13 mouse cellular contexts compared by ENCODE assay signal in genomic region chr8:98797445-98797844, GRCm38 (mm10).
DNase-seq lines count a peak whose midpoint lies in the region; ATAC-seq lines count a peak whose summit lies in the region.
"Had no signal": no experiment of that assay in that cellular context is flagged by ENCODE, and none has a peak within 500 bp of the region (broad histone marks: within the 10 kb centered on the region; RNA-seq: fewer than 3 reads in every experiment).

No protein-coding gene starts in this region.

- peak; percentile 2 for DNase-seq in embryonic facial prominence, embryonic 14.5 days (ENCODE audit: low spot score)
- DNase-seq in embryonic facial prominence, embryonic 10.5 days (ENCODE audit: low spot score) = no peak
- peak; percentile 46 to 58 for DNase-seq in right cerebral cortex, postnatal 10 days (ENCODE audit: low spot score in 2 of 2)
- no peak for DNase-seq in right cerebral cortex, adult 2 months (ENCODE audit: low spot score in 2 of 2)
- DNase-seq in layer of hippocampus, postnatal 10 days (ENCODE audit: low spot score in 2 of 2) = peak; percentile 60 to 66
- no peak for DNase-seq in adrenal gland, postnatal 36 days
- no peak for DNase-seq in ovary, postnatal 14 days (ENCODE audit: low spot score)
- no peak for DNase-seq in adipocyte (ENCODE audit: low spot score)
- DNase-seq: gastrocnemius, postnatal 25 days; kidney, postnatal 4 days had no signal

- no peak overlapping the region for H3K4me2 ChIP-seq in embryonic facial prominence, embryonic 14.5 days (ENCODE audit: low read depth, low read length)
- H3K4me2 ChIP-seq: embryonic facial prominence, embryonic 15.5 days; limb, embryonic 12.5 days; stomach, embryonic 15.5 days had no signal

- no peak for ATAC-seq in embryonic facial prominence, embryonic 14.5 days (ENCODE audit: low read depth)

- no peak overlapping the region for H3K4me3 ChIP-seq in embryonic facial prominence, embryonic 14.5 days (ENCODE audit: low read depth, low read length)
- no peak overlapping the region for H3K4me3 ChIP-seq in embryonic facial prominence, embryonic 10.5 days
- H3K4me3 ChIP-seq: embryonic facial prominence, embryonic 15.5 days; limb, embryonic 12.5 days; stomach, embryonic 15.5 days had no signal

- 91% methylated on average over 2 of the region's 2 CpGs for WGBS in embryonic facial prominence, embryonic 14.5 days
- 88% methylated on average over 2 of the region's 2 CpGs for WGBS in embryonic facial prominence, embryonic 10.5 days

- no peaks in the 10 kb centered on the region for H3K36me3 ChIP-seq in embryonic facial prominence, embryonic 14.5 days (ENCODE audit: control insufficient read depth, insufficient read depth, low read length)
- H3K36me3 ChIP-seq in embryonic facial prominence, embryonic 10.5 days (replicated peaks) = no peaks in the 10 kb centered on the region
- H3K36me3 ChIP-seq: embryonic facial prominence, embryonic 15.5 days; limb, embryonic 12.5 days; stomach, embryonic 15.5 days had no signal

- H3K9me3 ChIP-seq in embryonic facial prominence, embryonic 14.5 days (ENCODE audit: control insufficient read depth, low read length) = no peaks in the 10 kb centered on the region
- H3K9me3 ChIP-seq in embryonic facial prominence, embryonic 10.5 days = no peaks in the 10 kb centered on the region
- H3K9me3 ChIP-seq: embryonic facial prominence, embryonic 15.5 days; limb, embryonic 12.5 days; stomach, embryonic 15.5 days had no signal

- no peak overlapping the region for H3K9ac ChIP-seq in embryonic facial prominence, embryonic 14.5 days (ENCODE audit: low read depth, low read length)
- H3K9ac ChIP-seq: embryonic facial prominence, embryonic 15.5 days; limb, embryonic 12.5 days; stomach, embryonic 15.5 days had no signal

- no peak overlapping the region for H3K27ac ChIP-seq in embryonic facial prominence, embryonic 14.5 days (replicated peaks; ENCODE audit: low read depth, low read length)
- no peak overlapping the region for H3K27ac ChIP-seq in embryonic facial prominence, embryonic 10.5 days (replicated peaks)
- H3K27ac ChIP-seq: embryonic facial prominence, embryonic 15.5 days; limb, embryonic 12.5 days; stomach, embryonic 15.5 days had no signal

- H3K4me1 ChIP-seq in embryonic facial prominence, embryonic 14.5 days (ENCODE audit: control insufficient read depth, insufficient read depth, low read length) = no peaks in the 10 kb centered on the region
- no peaks in the 10 kb centered on the region for H3K4me1 ChIP-seq in embryonic facial prominence, embryonic 10.5 days
- H3K4me1 ChIP-seq: embryonic facial prominence, embryonic 15.5 days; limb, embryonic 12.5 days; stomach, embryonic 15.5 days had no signal

- H3K27me3 ChIP-seq in embryonic facial prominence, embryonic 14.5 days (replicated peaks; ENCODE audit: control insufficient read depth, insufficient read depth, low read length) = no peaks in the 10 kb centered on the region
- no peaks in the 10 kb centered on the region for H3K27me3 ChIP-seq in embryonic facial prominence, embryonic 10.5 days (replicated peaks; ENCODE audit: low read depth, poor library complexity, severe bottlenecking)
- H3K27me3 ChIP-seq: embryonic facial prominence, embryonic 15.5 days; limb, embryonic 12.5 days; stomach, embryonic 15.5 days had no signal

Comparison
In these comparisons a context has a peak if more than half of its experiments do, and no peak if none do; other contexts are left out.
1. DNase-seq: peak in embryonic facial prominence, embryonic 14.5 days (single experiment), right cerebral cortex, postnatal 10 days (2 of 2) and layer of hippocampus, postnatal 10 days (2 of 2); none in embryonic facial prominence, embryonic 10.5 days (single experiment), right cerebral cortex, adult 2 months (0 of 2), adrenal gland, postnatal 36 days (0 of 2), ovary, postnatal 14 days (single experiment) and adipocyte (single experiment).